Mouse (Mus musculus): ENCODE measurements around the gene Arhgap25.
A peak's percentile ranks its signal among the peaks of the same experiment; 100 is the strongest.
"Not testable (repeated sequence)": the region's sequence is repeated elsewhere in the genome, so short reads cannot be mapped to it uniquely, and the experiment has no call there.

Arhgap25 gene

DNA sequence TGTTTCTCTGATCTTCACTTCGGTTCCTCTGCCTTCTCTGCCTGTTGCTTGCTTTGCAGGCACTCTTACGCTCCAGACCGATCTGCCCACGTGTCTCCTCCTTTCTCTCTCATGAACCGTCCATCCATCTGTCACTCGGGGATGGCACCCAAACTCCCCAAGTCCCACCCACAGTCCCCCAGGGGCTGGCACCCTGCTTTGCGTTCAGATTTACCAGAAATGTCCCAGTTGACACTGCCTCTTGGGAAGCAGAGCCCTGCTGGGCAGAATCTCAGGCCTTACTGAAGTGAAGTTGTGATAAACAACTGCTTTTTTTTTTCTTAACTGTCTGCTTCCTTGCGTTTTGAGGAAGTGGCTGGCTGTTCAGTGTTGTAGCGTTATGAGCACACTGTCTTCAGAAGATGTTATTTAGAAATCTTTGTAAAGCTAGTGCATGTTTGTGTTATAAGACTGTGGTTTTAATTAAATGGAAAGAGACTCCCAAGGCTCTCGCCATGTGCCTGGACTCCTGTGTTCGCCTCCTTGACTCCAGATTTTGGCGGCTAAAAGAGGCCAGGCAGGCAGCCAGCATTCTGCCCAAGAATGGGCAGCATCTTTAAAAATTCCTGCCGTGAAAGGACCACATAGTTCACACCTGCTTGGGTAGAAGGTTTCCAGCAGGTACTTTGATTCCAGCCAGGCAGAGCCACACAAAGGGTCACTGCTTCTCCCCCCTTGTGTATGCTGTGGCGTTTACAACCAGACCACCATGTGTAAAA is at the start of gene Arhgap25:
Gene Arhgap25 (minus strand): TSS at position 307 of the 758 bp plus-strand sequence.
- DNase-seq (ENCODE audit: low spot score in 2 of 2), result no peak

DNA sequence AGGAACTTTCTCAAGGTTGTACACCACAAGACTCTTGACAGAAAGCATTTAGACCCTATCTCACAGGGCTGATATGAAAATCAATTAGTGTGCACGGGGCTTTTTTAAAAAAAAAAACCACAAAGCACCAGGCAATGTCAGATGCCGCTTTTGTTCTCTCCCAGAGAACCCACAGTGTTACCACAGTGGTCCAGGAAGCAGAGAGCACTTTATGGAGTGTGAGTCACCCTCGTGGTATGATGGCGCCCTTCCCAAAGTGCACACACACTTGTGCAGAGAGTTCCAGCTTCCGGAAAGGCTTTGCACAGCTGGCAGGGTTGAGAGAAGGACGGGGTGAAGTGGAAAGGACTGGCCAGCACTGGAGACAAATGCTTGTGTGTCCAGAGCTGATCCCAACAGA is 49.4 kb upstream of the Arhgap25 start:
- DNase-seq (ENCODE audit: low spot score in 2 of 2), result no peak

DNA sequence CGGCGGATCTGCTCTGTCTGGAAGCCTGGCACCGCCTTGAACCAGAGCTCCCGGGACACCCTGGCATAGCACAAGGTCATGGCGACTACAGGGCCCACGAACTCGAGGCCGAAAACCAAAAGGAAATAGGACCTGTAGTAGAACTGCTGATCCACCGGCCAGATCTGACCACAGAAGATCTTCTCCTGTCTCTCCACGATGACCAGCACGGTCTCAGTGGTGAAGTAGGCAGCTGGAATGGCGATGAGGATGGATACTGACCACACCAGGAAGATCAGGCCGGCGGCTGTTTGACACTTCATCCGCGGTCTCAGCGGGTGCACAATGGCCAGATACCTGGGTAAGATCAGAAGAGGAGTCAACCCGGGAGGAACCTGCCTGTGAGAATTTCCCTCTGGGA is 48.5 kb upstream of the Arhgap25 start:
- no peak for DNase-seq (ENCODE audit: low spot score in 2 of 2)

DNA sequence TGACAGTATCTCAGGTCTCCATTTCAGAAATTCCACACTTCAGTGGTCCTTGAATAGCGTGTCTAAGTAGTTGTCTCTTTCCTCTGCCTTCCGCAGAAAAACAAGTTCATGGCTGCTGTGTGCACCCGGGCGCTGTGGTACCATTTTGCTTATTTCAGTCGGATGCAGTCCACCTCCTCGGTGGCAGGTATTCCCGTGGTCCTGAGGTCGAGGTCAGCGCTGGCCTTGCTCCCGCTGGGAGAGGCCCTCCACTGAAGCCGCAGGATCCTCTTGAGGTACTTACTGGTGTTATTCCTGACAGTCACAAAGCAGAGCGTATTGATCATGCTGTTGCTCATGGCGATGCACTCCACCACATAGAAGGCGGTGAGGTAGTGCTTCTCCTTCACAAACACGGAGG is 48.0 kb upstream of the Arhgap25 start:
- DNase-seq (ENCODE audit: low spot score in 2 of 2), result no peak

DNA sequence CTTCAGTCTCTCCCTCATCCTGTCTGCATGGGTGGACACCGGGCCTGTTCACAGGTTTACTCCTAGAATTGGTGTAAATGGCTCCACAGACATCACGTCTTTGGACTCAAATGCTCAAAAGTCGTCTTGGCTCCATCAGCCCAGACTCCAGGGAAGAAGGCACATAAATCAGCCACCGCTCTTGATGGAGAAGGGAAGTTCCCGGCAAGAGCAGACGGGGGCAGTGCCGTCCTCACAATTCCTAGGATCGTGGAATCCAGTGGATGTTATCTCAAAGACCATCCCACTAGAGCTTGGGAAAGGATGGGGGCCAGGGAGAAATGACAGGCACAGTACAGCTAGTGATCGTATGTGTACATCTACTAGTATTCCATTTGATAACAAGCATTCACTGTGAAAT is 45.2 kb upstream of the Arhgap25 start:
- peak in 1 of 2 experiments; percentile 35 for DNase-seq (ENCODE audit: low spot score in 2 of 2)

DNA sequence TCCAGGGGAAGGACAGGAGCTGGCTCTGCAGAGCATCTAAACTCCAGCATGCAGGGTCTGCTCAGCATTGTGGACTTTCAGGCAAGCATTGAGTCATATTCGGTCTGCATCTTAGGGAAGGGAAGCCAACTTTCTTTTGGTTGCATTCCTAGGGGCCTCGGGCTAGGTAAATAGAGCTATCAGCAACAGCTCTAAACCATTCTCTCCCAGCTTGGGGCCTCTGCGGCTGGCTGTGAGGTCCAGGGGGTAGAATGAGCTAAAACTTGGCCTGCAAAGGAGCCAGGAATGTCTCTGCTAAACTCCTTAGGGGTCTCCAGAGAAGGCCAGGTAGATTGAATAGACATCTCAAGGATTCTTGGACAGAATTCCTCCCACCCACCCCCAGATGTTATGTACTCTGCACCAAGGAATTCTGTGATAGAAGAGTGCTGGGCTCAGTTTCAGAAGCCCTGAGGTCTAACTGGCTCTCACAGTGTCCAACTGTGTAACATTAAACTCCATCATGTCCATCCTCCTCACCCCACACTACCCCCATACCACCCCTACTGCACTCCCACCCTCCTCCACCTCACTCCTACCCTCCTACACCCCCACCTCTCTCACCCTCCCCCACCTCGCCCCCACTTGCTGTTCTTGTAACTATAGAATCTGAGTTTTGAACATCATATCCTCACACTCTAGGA is 43.7 kb upstream of the Arhgap25 start:
- DNase-seq (ENCODE audit: low spot score in 2 of 2), result no peak

DNA sequence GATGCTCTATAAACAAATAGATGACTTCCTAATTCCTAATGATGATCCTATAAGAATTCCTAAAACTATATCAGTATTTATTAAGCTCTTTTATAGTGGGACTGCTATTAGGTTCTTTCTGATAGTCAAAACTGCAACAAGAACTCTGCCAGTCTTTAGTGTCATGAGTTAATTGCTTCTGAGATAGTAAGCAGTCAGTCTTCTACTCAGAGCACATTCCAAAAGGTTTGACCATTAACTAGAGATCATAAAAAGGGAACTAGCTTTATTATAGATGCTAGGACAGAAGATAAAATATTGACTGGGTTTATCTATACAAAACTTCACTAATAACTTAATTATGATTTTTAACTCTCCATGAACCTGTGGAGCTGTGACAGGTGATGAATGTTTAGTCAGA is 38.8 kb upstream of the Arhgap25 start:
- DNase-seq (ENCODE audit: low spot score in 2 of 2), result not testable (repeated sequence)

DNA sequence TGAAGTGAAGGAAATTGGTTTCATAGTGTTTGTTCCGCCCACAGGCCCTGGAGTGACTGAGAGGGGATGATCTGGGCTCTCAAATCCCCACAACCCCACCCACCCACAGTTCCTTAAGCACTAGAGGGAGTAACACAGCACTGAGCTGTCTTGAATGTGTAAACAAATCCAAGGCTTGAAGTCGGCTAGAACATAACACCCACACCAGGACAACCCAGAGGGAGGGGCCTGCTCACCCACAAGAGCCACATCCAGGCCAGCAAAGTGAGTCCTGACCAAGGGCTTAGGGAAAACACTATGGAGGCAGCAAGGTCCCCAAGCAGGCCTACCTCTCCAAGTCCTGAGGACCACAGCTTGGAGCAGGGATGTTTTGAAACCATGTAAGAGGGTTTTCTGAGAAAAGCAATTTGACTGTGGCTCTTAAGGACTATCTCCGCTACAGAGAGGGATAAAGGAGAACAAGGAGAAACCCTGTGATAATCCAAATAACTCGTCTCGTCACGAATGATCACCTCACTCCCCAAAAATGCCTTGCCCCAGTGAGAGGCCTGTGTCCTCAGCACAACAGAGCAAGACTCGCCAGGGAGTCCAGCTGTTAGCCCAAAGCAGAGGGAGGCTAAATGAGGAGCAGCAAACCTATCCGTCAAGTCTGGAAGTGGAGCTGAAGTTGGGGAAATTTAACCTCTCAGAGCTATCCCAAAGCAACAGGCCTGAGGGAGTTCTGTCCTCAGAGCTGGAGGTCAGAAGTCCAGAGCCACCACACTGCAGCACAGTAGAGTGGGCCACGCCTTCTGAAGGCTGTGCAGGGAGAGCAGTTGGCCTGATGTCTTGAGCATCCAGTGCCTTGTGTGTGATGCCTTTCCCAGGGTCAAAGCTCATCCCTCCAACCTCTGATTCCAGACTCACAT is 34.9 kb upstream of the Arhgap25 start:
- DNase-seq (ENCODE audit: low spot score in 2 of 2), result no peak

DNA sequence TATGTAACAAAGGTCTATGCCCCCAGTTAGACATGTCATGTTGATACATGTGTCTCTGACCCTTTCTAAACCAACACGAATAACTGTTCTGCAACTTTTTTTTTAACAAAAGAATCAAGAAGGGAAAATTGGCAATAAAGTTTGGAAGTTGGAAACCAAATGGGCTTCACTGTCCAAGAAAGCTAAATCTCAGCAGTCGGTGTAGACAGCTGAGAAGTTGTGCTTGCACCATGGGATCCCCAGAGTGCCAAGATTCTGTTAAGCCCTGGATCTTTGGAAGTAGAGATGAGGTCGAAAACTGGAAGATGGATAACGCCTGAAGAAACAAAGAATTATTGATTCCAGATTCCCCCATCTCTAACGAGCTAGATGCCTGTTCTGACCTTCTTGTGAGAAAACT is 32.1 kb upstream of the Arhgap25 start:
- no peak for DNase-seq (ENCODE audit: low spot score in 2 of 2)

DNA sequence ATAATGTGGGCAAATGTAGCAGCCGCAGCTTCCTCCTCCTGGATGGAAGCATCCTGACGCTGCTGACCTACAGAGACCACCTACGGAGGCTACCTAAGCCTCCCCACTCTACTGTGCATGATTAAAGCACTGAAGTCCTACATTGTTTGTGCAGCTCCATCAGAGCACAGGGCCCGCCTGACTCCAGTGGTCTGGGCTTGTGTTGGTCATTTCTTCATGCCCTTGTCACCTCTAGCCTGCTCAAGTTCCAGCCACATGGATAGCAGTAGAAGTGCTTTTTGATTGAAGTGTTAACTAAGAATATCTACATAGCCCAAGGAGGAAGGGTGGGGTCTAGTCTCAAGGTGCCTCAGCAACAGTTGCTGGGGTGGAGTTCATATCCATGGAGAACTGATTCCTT is 31.3 kb upstream of the Arhgap25 start:
- no peak for DNase-seq (ENCODE audit: low spot score in 2 of 2)

DNA sequence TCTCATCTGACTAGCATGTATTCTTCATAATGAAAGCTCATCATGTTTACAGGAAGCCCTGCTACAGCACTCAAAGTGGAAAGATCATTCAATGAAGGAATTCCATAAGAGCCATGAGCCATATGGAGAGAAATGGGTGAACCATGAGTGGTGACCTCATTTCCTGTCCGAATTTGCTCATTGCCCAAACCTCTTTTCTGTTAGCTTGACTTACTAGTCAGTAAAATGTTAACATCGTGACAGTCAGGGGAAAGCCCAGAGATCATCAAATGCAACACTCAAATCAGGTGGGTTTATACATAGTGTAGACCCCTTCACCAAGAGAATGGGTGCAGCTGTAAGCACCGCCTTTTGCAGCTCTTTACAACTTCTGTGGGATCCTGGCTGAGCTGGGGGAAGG is 20.7 kb upstream of the Arhgap25 start:
- no peak for DNase-seq (ENCODE audit: low spot score in 2 of 2)

DNA sequence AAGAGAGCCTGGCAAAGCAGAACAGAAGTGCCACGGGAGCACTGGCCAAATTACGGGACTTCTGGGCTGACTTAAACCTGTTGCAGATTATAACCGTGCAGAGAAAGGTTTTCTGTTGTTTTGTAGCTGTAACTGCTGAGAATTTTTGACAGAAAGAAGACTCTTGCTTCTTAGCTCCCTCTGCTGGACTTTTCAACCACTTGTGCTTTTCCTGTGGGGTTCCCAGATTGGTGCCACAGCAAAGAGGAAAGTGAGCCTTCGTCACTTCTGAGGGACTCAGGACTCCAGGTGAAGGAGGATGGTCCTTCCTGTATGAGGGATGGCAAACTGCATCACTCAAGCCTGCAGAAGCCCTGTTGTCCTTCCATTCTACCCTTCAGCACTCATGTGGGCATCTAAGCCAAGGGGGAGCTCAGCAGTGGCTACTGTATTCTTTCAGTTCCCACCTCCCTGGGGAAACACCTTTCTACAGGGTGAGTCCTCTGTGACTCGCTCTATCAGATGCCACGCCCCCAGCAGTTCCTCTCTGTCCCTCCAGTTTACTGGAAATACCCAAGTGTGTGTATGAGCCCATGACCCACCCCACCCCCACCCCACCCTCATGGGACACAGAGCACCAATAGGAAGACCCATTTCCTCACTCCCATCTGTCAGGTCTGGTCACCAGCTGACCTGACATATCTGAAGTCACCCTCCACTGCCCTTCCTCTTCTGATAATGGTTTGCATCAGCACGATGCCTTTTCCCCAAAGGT is 19.2 kb upstream of the Arhgap25 start:
- no peak for DNase-seq (ENCODE audit: low spot score in 2 of 2)

DNA sequence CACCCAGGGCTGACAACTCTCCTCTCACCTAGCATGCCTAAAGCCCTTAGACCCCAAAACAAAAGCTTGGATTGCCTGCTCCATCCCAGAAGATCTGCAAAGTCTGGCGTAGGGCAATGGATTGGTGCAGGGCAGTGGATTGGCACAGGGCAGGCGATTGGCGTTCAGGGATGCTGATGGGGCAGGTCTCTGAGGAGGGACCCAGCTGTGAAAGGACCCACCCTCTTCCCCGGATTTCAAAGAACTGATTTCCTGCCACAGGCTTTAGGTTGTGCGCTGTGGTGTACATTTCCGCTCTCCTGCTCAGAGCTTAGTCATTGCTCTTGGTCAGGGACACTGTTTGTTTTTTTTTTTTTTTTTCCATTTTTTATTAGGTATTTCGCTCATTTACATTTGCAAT is 14.8 kb upstream of the Arhgap25 start:
- no peak for DNase-seq (ENCODE audit: low spot score in 2 of 2)

DNA sequence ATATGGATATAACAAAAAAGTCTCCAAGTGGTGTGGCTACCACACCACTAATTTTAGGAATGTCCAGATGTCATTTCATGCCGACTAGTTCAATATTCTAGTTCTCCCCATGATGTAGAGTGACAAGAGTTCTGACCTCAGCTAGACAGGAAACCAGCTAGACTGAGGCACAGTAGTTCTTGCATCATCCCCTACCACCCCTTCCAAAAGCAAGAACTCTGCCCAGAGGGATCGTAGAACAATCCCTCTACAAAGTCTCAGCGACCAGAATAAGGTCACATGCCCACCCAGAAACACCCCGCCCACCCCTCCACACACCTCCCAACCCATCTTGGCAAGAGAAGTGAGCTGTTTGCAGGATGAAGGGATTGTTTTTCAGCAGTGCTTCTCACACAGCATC is 14.4 kb upstream of the Arhgap25 start:
- DNase-seq (ENCODE audit: low spot score in 2 of 2), result no peak

DNA sequence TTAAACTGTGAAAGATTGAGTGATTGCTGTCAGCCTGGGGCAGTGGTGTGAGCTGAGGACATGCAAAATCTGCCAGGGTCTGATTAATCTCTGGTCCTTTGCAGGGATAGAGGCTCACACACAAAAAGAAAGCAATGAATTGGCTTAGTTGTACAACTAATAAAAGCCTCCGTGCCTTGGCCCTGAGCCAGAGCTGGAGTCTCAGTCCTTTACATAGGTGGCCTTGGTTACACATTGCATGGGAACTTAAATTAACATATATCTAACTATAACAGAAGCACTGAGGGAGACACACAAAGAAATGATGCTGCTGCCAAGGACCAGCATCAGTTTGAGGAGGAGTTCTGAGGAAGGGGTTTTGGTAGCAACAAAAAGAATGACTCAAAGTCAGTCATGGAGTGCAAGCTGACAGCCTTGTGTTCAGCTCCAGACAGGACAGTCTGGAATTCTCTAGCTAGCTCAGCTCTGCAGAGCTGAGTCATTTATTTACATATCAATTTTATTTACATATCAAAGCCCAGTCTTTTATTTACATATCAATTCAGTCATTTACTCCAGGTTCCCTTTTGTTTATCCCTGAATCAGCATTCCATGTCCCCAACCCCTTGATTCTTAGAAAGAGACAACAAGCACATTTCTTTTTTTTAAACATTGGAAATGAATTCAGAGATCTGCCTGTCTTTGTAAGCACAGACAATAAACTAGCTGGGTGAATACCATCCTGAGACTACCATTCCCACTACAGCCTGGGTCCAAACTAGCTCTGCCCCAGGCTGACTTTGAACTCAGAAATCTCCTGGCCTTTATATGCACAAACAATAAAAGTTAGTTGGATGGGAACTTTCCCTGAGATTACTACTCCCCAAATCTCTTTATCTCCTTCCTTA is 12.5 kb upstream of the Arhgap25 start:
- peak in 1 of 2 experiments; percentile 15 for DNase-seq (ENCODE audit: low spot score in 2 of 2)

DNA sequence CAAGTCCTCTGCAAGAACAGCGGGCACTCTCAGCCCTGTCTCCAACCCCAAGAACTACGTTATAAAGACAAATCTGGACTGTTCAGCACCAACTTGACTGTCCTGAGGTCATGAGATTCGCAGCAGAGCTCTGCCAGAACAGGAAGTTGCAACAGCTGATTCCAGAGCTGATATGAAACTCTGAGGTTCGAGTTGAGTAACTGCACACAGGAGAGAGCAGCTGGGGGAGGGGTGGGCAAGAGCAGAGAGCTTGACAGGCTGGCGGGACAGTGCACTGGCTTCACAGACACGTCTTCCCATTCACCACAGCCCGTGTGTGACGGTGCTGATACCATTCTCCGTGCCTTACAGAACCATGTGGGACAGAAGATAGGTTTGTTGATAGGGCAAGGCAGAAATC is 9.0 kb upstream of the Arhgap25 start:
- no peak for DNase-seq (ENCODE audit: low spot score in 2 of 2)

DNA sequence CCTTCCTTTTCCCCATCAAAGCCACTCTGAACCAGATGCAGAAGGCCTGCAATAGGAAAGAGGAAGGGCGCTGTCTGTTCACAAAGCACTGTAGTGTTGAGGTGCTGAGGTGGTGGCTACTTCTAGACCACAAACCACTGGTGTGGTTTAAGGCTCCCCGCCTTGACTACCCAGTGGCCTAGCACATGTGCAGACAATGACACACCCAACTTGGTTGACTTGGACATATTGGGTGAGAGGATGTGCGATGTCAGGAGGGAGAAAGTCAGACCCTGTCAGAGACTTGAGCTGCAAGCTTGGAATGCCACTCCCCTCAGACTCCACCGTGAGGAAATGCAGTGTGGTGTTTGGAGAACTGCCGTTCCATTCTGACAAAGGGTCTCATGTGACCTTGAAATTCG is 8.1 kb upstream of the Arhgap25 start:
- DNase-seq (ENCODE audit: low spot score in 2 of 2), result no peak

DNA sequence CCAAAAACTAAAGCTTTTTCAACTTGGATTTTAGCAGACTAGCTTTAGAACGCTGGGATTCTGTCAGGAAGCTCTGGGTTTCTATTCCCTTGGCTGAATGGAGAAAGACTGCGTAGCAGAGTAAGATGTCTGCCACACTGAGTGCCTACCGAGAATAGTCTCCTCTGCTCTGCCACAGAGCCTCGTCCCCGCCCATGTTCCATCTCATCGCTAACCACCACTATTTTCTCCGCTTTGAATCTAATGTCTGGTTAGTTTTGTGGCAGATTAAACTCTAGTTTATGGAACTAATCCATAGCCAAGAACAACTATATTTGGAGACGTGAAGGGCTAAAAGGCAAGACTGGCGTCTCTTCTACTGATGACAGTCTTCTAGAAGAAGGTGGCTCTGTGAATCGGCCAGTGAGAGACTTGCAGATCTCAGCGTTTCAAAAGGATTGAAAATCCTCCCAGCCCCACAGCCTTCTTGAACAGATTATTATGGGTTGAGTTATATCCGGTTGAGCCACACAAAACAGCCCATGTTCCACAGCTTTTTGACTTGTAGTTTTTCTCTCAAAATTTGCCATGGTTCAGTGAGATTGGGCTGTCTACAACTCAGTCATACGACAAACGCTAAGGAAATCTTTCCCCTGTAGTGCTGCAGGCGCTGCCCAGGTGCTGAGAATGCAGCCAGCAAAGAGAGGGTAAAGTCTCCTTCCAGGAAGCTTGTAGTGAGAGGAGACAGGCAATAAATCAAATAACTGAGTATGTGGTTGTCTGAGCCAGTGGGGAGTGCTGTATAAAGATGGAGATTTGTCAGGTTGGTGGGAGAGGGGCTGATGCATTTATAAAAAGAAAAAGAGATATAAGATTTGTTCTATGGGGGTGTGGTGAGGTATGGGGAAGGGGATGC is 5.6 kb upstream of the Arhgap25 start:
- no peak for DNase-seq (ENCODE audit: low spot score in 2 of 2)

DNA sequence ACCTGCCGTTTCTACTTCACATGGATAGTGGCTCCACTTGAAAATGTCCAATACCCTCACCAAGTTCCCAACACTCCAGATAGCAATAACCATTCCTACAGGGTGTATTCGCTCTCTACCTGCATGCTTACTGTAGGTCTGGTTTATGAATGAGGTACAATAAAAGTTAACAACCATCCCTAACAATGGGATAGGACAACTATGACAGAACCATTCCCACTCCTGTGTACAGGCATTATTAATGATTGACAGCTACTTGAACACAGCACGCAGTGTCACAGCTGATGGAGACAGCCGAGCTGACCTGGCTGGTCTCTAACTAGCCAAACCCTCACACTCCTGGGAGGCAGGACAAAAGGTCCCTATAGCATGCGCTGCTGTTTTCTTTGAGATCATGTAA is 4.6 kb upstream of the Arhgap25 start:
- DNase-seq (ENCODE audit: low spot score in 2 of 2), result no peak

DNA sequence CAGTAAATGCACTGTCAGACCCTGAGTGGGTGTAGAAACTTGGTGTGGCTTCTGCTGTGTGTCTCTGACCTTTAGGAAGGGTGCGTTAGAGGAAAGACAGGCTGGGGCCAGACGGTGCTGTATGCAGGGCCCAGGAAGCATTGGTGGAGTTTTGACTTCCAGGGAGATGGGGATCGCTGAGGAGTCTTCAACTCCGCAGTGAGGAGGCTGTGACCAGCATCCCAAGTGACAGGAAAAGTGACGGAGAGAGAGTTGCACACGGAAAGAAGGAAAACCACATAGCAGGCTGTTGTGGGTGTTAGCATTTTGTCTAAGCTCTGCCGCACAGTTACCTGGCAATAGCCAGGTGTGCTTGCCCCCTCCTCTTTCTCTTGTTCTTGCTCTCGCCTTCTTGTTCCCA is 3.2 kb upstream of the Arhgap25 start:
- no peak for DNase-seq (ENCODE audit: low spot score in 2 of 2)

All from cerebellum, postnatal 4 days (tissue).